Mouse (Mus musculus) retina, adult 2 months (tissue): ENCODE measurements around the gene Basp1.
"Not testable (repeated sequence)": the region's sequence is repeated elsewhere in the genome, so short reads cannot be mapped to it uniquely, and the experiment has no call there.

Experiments
- DNase-seq: peaks from one replicate; pipeline ENCODE4 v3.0.0-alpha.2; 2012; ENCODE audit warnings: low read depth, low spot score

Basp1 gene

DNA sequence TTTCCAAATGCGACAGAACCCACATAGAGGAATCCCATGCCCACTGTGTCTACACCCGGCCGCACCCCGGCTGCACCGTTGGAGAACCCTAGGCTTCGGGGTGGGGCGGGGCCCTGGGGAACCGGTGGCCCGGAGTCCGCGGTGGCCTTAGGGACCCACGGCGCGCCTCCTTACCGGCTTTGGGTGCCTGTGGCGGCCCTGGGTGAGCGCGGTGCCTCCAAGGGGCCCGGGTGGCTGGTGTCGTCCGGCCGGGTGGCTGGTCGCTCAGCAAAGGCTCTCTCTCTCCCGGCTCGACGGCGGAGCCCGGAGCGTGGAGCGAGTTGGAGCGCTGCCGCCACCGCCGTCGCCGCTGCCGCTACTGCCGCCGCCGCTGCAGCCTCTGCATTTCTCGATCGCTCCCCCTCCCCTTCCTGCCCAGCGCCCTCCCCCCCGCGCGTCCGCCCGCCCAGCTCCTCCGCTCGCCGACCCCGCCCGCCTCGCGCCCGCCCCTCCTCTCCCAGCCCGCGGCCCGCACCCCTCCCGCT lies at the start of gene Basp1:
TSS of gene Basp1 (minus strand) at position 387 of the 524 bp plus-strand sequence.
- no peak for DNase-seq

- not testable (repeated sequence) for DNase-seq
Measured at GRCm38 (mm10) chr15:25463076-25463475, 49.5 kb upstream of the Basp1 start.

DNA sequence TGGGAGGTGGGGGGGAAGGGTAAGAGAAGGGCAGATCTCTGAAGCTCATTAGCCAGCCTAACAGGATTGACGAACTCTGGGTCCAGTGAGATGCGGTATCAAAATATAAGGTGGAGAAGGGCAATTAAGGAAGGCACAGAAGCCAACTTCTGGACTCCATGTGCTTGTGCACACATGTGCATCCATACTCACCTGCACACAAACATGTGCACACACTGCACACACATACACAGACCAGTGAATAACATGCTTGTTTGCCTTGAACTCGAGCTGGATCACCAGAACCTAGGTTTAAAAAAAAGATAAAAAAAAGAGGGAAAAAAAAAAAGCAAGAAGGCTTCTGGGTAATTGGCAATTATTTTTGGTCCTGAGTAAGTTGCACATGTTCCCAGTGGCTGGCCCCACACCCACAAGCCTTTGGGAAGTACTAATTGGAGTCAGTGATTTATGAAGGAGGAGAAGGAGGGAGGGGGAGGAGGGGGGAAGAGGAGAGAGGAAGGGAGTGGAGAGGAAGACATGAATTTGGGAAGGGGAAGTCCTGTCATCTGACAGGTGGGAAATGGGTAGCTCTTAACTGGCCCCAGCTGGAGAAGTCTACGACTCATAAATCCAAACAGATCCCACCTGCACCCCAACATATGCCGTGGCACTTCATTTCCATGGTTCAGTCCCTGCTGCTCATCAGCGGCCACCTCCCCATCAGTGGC lies 48.6 kb upstream of the Basp1 start:
- DNase-seq = no peak

- no peak for DNase-seq
Measured at GRCm38 (mm10) chr15:25459901-25460300, 46.3 kb upstream of the Basp1 start.

- DNase-seq = no peak
Measured at GRCm38 (mm10) chr15:25457421-25457820, 43.9 kb upstream of the Basp1 start.

DNA sequence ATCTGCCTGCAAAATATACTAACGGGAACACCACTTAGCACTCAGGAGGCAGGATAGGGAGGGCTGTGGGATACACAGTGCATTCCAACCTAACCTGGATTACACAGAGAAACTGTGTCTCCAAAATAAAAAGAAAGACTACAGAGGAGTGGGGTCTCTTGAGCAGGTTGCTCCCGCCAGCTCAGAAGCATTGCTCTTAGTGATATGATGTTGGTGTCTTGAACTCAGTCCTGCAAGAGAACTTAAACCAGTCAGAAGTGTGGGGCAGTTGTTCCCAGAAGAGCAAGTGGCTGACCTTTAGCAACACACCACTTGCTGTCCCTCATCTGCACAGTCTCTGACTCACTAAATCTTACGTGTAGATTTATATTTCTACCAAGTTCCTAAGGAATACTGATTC lies 40.0 kb upstream of the Basp1 start:
- DNase-seq = no peak

- no peak for DNase-seq
Measured at GRCm38 (mm10) chr15:25449348-25449747, 35.8 kb upstream of the Basp1 start.

- DNase-seq = no peak
Measured at GRCm38 (mm10) chr15:25448703-25449340, 35.3 kb upstream of the Basp1 start.

DNA sequence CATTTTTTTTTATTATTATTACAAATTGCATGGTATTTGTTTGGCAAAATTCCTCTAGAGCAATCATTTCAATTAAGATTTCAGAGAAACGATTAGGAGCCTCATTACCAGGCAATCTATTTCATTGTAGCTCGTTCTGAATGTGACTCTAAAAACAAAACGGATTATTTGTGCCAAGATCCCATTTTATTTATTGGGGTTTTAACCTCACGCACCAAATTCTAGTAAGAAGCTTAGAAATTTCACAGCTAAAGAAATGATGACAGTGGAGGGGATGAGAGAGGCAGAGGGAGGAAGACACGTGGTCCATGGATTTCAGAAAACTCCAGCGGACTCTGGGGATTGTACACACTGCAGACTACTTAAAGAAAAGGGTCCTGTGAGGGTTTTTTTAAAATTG lies 33.6 kb upstream of the Basp1 start:
- DNase-seq = no peak

DNA sequence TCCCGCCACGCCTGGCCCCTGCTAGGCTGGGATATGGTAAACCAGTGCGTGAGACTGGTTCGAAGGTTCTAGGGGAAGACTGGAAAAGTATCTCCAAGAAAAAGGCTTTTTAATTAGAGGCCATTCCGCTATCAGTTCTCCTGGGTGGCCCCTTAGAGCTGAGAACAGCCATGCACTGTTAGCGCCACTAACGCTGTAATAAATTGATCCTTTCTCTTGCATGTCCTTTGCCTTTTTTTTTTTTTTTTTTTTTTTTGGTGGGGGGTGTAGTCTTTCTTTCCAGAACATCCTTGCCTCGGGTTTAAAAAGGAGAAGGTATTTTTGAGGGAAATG lies 32.6 kb upstream of the Basp1 start:
- DNase-seq = no peak

- no peak for DNase-seq
Measured at GRCm38 (mm10) chr15:25445361-25446154, 32.0 kb upstream of the Basp1 start.

GRCm38 (mm10) chr15:25444208-25444607 lies 30.6 kb upstream of the Basp1 start:
- no peak for DNase-seq

- DNase-seq = no peak
Measured at GRCm38 (mm10) chr15:25443140-25443790, 29.7 kb upstream of the Basp1 start.

DNA sequence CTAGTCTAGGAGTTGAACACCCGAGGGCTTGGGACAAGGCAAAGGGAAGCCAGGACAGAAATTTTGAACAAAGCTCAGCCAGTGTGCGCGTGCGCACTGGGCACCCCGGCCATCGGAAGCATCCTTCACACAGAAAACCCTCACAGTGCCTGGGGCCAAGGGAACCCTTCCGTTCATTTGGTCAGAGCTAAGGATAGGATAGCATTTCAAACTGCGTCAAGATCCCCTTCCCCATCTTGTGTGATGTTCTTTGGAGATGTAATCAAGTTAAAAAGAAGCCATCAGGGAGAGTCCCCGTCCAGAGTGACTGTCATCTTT lies 28.3 kb upstream of the Basp1 start:
- DNase-seq = no peak

GRCm38 (mm10) chr15:25440991-25441867 lies 27.7 kb upstream of the Basp1 start:
- DNase-seq = peak; percentile 52

- no peak for DNase-seq
Measured at GRCm38 (mm10) chr15:25440317-25440716, 26.8 kb upstream of the Basp1 start.

- no peak for DNase-seq
Measured at GRCm38 (mm10) chr15:25432341-25432740, 18.8 kb upstream of the Basp1 start.

GRCm38 (mm10) chr15:25430167-25430566 lies 16.6 kb upstream of the Basp1 start:
- DNase-seq = no peak

- DNase-seq = no peak
Measured at GRCm38 (mm10) chr15:25429007-25429406, 15.4 kb upstream of the Basp1 start.

DNA sequence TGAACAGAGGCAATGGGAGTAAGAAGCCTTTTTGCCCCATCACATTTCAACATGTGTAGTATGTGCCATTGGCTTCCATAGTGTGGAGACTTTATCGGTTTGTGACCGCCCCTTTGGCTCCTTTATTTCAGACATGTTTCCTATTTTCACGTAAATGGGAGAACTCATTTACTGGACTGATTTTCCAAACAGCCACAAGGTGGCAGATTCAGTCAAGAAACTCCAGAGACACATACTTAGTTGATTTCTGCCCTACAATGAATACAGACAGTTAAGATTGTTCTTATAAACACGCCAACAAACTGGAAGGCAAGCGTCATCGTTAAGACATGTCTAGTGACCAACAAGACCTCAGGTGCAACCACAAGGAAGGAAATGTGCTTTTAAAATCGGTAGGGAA lies 15.0 kb upstream of the Basp1 start:
- no peak for DNase-seq

DNA sequence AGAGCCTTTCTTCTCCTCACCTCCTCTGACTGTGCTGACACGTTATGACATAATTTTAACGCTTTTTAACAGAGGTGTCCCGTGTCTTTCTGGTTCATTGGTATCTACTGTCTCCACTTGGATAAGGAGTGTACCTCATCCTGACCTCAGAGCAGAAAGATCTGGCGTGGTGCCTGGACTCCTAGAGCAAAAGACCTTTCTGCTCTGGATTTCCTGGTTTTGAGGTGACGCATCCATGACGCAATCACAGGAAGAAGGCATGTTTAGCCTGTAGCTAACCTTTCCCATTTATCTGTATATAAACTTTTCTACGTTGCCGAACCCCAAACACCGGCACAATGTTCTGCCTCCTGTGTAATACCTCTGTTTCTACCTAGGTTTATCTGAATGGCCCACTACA lies 6.7 kb upstream of the Basp1 start:
- no peak for DNase-seq
